Comparison of ENCODE assay signal across 16 mouse cellular contexts in genomic region chr3:101401501-101401900, GRCm38 (mm10).
"Had no signal": no experiment of that assay in that cellular context is flagged by ENCODE, and none has a peak within 500 bp of the region (broad histone marks: within the 10 kb centered on the region; RNA-seq: fewer than 3 reads in every experiment).

No protein-coding gene starts in this region.

- H3K4me3 ChIP-seq: kidney, embryonic 15.5 days; liver, embryonic 13.5 days; midbrain, embryonic 12.5 days; midbrain, embryonic 15.5 days; neural tube, embryonic 12.5 days; neural tube, embryonic 15.5 days; stomach, embryonic 15.5 days had no signal

- ATAC-seq: intestine, postnatal 0 days; midbrain, embryonic 15.5 days had no signal

- H3K27me3 ChIP-seq: kidney, embryonic 15.5 days; liver, embryonic 13.5 days; midbrain, embryonic 15.5 days; neural tube, embryonic 12.5 days; neural tube, embryonic 15.5 days; stomach, embryonic 15.5 days had no signal

- H3K36me3 ChIP-seq: kidney, embryonic 15.5 days; liver, embryonic 13.5 days; midbrain, embryonic 12.5 days; midbrain, embryonic 15.5 days; neural tube, embryonic 12.5 days; neural tube, embryonic 15.5 days; stomach, embryonic 15.5 days had no signal

- H3K4me2 ChIP-seq: kidney, embryonic 15.5 days; liver, embryonic 13.5 days; midbrain, embryonic 12.5 days; midbrain, embryonic 15.5 days; neural tube, embryonic 12.5 days; neural tube, embryonic 15.5 days; stomach, embryonic 15.5 days had no signal

- H3K9me3 ChIP-seq: kidney, embryonic 15.5 days; liver, embryonic 13.5 days; midbrain, embryonic 12.5 days; midbrain, embryonic 15.5 days; neural tube, embryonic 12.5 days; neural tube, embryonic 15.5 days; stomach, embryonic 15.5 days had no signal

- H3K9ac ChIP-seq: kidney, embryonic 15.5 days; liver, embryonic 13.5 days; midbrain, embryonic 12.5 days; midbrain, embryonic 15.5 days; neural tube, embryonic 12.5 days; neural tube, embryonic 15.5 days; stomach, embryonic 15.5 days had no signal

- DNase-seq: kidney, postnatal 4 days; liver, embryonic 13.5 days; lung, adult 2 months; lung, postnatal 14 days; lung, postnatal 4 days; retina, postnatal 1 day; right cerebral cortex, postnatal 25 days; spleen, adult 18-20 months; thymus, postnatal 25 days had no signal

- H3K27ac ChIP-seq: kidney, embryonic 15.5 days; liver, embryonic 13.5 days; midbrain, embryonic 12.5 days; midbrain, embryonic 15.5 days; neural tube, embryonic 12.5 days; neural tube, embryonic 15.5 days; stomach, embryonic 15.5 days had no signal
